Mouse (Mus musculus) layer of hippocampus, adult 18-20 months (tissue): ENCODE results near the gene Pecam1. TPM values are rescaled to one million over a fixed set of nuclear protein-coding genes. Genes with fewer than 3 reads are reported as not detected.
A peak's percentile ranks its signal among the peaks of the same experiment; 100 is the strongest.
"Not testable (repeated sequence)": the region's sequence is repeated elsewhere in the genome, so short reads cannot be mapped to it uniquely, and the experiment has no call there.

Experiments
- DNase-seq, 2 experiments: peaks; one replicate each; pipeline ENCODE4 v3.0.0; 2022; ENCODE audit warnings: low spot score in 2 of 2
- total RNA-seq, 2 experiments: library from RNA; stranded (reverse); gene quantifications; 2 replicates each; pipeline ENCODE4 v1.2.3; 2021

Gene Pecam1
- total RNA-seq, 2 experiments from 2014 or later = 14.3 to 15.8 TPM

DNA sequence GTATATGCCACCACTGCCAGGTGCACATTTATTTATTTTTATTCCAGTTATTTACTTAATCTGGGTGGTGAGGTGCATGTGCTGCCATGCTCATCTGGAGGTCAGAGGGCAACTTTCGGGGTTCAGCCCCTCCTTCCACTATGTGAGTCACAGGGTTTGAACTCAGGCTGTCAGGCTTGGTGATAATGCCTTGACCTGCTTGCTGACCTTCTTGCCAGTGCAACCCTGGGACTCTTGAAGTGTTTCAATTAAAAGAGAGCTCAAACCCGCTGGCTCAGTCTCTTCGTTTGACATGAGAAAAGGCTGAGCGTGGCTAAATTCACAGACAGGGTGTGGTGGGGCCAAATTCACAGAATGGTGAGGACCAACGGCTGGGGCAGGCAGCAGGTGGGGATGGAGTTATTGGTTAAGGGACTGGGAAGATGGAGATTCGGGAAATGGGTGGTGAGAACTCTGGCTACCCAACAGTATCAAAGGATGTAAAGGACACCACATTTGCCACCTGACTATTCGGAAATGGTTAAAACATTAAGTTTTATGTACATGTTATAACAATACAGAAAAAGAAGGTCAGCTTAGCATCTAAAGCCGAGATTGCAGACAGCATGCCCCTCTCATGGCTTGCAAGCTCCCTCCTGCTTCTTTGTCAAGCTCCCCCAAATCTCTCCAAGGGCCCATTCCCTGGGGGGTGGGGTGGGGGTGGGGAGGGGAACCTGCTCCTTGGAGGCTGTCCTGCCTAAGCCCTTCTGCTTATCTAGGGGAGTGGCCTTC, 81.1 kb downstream of the Pecam1 start:
- DNase-seq = no peak

DNA sequence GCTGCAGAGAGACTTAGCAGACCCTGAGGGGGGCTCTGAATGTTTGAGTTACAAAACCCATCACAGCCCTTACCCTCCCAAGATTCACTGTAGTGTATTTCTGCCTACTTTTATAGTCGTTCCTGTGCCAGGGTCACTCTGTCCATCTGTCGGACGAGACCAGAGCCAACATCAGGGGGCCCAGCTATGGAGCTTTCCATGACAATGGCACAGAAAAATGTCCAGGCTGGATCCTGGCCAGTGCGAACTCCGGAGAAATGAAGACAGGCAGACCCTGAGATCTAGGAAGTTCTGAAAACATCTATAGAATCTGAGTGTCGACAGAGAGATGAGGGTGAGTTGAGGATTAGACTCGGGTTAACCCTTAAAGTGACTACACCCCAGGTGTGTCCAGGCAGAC, 82.1 kb downstream of the Pecam1 start:
- DNase-seq = no peak

DNA sequence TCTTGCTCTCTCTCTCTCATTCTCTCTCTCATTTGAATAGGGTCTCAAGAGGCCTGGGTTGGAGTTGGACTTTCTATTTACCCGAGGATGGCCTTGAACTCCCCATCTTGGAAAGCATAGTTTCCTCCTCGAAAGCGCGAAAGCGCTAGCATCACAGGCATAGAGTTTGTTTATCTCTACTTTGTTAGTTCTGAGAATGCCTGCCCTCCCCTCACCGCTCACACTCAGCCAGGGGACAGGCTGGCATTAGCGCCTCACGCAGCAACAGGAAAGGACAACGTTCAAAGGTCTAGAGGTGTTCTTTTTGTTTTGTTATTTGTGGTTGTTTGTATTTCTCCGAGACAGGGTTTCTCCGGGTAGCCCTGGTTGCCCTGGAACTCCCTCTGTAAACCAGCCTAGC, 82.6 kb downstream of the Pecam1 start:
- DNase-seq = no peak

DNA sequence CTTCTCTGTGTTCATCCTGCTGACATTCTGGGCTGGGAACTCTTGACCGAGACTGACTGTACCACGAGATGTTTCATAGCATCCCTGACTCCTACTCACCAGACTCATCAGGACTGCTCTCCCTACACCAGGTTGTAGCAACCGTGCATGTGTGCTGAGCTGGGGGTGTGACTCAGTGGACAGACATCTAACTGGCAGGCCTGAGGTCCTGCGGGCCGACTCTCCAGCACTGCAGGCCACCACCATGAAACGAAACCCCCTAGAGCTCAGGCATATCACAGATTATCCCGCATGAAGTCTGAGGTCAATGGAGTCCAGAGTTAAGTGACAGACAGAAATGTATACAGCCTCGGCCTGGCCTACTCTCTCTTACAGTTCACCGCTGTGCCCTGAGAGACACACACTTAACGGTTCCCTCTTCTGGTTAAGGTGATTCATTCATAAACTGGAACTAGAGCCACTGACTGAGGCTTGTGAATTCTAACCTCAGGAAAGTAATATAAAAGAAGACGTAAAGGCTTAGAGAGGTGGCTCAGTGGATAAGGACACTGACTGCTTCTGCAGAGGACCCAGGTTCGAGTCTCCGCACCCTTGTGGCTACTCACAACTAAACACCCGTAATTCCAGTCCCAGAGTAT, 83.8 kb downstream of the Pecam1 start:
- no peak for DNase-seq

DNA sequence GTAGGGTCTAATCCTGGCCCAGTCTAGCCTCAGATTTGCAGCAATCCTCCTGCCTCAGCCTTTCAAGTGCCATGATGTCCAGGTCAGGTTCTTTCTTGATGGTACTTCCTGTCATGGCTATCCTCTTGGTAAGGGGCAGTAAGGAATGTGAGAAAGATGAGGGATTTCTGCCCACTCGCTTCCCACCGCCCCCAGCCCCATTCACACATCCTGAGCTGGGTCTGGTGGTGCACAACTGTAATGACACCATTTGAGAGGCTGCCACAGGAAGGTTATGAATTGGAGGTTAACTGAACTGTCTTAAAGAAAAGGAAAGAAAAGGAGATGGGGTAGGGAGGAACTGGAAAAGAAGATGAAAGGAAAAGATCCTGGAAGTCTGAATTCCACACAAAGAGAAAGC, 84.6 kb downstream of the Pecam1 start:
- no peak for DNase-seq

DNA sequence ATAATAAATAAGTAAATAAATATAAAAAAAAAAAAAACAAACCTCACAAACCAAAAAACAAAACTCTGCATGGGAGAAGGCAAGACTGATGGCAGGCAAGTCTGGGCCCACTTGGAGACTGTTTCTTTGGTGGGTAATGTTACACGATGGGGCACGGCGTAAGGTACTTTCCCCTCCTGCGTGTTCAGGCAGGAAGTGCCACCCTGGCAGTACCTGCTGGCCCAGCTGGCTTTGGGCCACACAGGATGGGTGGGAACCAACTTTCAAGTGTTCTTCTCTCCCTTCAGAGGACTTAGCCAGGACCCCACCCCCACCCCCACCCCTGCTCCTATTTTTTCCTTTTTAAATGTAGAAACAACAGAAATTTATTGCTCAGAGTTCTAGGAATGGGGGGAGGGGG, 85.1 kb downstream of the Pecam1 start:
- no peak for DNase-seq

DNA sequence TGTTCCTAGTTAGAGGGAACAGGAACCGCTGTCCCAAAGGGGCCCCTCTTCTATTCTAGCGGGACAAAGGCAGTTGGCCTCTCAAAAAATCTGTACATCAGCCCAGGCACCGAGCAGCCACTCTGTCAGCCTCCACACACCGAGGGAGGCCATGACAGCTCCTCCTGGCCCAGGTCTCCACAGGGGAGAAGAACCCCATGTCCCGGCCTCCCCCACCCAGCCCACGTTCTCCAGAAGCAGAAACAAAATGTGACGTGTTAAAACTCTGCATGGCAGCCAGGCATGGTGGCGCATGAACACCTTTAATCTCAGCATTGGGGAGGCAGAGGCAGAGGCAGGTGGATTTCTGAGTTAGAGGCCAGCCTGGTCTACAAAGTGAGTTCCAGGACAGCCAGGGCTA, 85.7 kb downstream of the Pecam1 start:
- no peak for DNase-seq

DNA sequence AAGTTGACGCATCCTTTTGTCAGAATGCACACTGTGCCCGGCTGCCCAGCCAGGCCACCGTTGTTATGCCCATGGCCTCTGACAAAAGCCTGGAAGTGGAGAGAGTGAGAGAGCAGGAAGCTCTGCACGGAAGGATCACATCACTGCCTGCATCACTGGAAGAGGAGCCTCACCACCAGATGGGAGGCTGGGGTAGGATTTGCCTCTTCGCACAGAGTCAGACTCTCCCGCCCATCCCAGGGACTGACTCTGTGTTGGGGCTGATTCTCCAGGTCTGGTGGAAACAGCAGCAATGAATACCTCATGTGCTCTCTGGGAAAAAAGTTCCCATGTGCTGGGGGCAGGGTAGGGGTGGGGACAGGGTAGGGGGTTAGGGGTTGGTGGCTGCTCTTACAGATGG, 86.6 kb downstream of the Pecam1 start:
- DNase-seq = peak in 1 of 2 experiments; percentile 39

DNA sequence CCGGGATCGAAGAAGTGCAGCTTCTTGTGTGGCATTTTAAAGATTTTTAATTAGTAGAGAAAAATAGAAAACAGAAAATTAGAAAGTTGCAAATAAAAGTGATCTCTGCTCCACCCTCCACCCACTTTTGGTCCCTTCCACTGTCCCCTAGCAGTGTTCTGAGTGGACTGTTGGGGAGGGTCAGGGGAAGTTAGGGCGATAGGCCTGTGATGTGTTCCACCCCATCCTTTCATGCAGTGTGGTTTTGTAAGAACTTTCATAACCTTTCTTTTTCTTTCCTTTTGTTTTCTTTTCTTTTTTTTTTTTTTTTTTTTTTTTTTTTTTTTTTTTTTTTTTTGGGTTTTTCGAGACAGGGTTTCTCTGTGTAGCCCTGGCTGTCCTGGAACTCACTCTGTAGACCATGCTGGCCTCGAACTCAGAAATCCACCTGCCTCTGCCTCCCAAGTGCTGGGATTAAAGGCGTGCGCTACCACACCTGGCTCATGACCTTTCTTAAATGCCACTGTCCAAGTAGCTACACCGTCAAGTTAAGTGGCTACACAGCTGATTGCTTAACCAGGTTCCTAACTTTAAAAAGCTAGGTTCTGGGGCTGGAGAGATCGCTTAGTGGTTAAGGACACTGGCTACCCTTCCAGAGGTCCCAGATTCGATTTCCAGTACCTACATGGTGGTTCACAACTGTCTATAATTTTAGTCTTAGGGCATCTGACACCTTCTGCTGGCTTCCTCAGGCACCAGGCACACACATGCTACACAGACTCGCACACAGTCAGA, 87.6 kb downstream of the Pecam1 start:
- DNase-seq = no peak

DNA sequence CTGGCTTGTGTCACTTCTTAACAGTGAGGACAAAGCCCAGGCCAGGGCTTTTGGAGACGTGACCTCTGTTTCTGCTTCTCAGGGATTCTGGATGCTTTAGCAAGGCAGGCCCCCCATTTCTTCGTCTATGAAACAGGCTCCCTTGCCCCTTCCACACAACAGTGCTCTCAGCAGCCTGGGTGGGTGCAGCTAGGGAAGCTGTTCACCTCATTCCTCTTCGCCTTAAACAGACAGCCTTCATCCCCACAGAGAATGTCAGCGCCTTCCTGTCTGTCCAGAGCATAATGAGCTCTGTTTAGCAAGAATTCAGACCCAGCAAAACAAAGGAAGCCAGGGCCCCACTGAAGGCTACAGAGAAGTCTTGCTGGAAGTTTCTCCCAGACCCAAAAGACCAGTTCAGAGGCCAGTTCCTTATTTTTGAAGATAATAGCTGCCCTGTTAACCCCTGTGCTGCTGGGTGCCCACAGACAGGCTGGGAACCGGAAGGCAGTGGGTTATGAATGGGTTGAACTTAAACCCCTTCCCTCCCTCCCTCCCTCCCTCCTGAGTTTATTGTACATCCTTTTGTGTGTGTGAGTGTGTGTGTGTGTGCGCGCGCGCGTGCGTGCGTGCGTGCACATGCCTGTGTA, 89.9 kb downstream of the Pecam1 start:
- no peak for DNase-seq

DNA sequence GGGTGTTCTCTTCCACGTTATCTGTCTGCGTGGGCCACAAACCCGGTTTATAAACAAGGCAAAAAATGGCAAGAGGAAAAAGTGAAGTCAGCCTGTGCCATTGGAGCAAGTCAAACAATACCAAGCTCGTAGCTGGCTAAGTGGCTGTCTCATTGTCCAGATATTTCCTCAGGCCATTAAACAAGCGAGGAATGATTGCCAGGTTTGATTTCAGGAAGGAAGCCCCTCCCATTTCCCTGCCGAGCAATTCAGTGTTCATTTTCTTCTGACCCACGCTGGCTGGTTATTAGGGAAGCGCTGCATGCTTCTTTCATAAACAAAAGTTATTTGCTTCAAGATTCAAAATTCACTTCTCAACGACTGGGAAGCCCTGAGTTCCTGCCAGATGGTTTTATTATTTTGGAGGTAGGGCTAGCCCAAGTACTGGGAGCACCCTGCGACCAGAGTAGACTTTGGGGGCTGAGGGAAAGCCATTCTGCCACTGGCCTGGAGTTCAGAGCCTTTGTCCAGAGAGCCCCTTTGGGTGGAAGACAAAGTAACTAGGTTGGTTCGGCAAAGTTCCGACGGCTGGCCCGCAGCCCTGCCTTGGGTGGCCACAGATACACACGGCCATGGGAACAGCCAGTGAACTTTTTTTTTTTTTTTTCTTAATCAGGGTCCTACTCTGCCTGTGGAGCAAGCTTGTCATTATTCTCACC, 90.7 kb downstream of the Pecam1 start:
- DNase-seq = no peak

DNA sequence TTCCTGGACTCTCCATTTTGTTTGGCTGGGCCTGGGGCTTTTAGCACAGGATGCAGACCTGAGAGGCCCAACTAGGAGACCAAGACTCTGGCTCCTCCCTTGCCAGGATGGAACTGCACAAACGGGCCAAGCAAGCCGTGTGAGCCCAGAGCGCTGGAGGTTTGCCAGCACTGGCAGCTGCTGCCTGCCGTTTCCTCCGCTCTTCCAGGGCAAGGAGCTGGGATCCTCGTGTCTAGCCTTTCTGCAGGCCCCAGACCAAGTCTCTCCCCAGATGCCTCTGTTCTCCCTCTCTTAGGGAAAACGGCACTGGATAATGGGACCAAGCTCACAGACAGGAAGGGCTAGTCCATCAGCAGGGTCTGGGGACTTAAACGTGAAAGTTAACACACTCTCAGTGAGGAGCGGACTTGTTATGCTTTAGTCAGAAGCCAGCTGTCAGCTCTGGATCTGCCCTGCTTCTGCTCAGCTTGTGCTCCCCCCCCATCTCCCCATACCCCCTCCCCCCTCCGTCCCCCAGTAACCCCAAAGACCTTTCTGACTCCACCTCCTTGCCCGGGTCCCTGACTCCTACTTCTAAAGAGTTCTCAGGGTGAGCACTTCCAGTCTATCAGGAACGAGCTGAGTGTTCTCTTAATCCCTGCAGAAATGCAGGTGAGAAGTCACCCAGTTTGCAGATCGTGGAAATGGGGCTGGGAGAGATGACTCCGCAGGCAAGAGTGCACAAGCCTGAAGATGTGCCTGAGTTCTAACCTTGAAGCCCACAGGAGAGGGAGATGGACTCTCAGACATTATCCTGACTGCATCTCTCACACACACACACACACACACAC, 92.2 kb downstream of the Pecam1 start:
- DNase-seq = peak; percentile 51 to 80

DNA sequence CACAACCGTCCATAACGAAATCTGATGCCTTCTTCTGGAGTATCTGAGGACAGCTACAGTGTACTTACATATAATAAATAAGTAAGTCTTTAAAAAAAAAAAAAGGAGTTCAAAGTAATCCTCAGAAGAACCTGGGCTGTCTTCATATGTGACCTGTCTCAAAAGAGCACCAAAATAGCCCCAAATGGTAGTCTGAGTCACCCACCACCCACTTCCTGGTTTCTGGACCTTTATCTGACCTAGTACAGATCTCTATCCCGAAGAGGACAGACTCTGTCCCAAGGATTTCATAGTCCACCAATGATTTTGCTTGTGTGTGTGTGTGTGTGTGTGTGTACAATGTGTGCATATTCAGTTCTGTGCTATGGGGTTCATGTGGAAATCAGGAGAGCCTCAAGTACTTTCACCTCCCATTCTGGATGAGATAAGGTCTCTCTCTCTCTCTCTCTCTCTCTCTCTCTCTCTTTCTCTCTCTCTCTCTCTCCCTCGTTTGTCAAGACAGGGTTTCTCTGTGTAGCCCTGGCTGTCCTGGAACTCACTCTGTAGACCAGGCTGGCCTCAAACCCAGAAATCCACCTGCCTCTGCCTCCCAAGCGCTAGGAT, 93.4 kb downstream of the Pecam1 start:
- not testable (repeated sequence) for DNase-seq

DNA sequence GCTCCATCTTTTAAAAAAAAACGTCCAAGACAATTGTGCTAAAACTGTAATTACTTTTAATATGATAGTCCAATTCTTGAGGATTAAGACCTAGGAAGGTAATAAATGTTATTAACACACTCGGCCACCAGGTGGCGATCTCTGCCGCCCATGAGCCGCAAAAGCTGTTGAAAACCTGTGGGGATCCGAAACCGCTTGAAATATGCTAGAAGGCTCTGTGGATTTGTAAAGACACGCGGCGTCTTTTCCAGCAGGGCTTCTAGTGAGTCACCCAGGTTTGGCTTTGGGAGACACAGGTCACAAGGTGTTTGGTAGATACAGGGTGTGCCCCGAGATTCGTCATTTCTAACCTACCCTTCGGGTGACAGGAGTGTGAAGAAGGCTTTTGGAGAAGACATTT, 102.1 kb downstream of the Pecam1 start:
- peak; percentile 46 to 77 for DNase-seq

DNA sequence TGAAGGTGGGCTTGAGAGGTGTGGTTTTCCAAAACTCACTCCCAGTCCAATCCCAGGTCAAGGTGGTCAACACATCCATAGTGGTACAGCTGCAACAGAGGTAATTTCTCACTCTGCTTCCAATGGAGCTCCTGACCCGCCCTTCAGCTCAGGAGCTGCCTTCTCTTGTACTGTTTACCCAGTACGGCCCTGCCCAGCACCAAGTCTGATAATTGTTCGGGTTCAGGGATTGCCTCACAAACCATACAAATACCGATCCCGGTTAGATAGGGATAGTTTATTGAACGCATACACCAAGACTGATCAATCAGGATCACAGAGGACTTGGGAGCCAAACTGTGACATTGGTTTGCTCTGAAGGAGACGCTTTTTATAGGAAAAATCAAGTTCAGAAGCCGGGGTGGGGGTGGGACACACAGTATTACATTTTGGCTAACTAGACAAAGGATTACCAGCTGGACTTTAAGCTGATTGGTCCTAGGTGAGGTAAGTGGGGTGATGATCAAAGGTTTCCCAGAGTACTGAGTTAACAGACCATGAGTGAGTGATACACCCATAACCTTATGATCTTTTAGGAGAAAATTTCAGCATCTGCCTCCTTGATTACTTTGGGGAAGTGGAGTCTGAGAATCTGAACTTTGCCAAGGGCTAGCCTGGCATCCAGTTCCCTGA, 107.3 kb downstream of the Pecam1 start:
- no peak for DNase-seq

DNA sequence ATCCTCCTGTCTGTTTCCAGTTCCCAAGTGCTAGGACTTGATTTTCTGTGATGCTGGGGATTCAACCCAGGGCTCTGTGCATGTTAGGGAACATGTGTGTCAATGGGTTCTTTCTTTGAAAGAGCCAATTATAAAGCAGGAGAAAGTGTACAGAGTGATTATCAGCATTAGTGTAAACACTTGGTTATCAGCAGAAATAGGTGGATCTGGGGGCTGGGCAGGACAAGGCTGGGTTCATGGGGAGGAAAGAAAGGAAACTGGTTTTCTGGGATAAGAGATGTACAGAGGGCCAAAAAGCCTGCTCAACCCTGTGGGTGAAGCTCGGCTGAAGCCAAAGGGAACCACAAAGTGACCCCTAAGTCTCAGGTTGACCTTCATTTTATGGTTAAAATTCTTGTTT, 108.8 kb downstream of the Pecam1 start:
- DNase-seq = no peak

DNA sequence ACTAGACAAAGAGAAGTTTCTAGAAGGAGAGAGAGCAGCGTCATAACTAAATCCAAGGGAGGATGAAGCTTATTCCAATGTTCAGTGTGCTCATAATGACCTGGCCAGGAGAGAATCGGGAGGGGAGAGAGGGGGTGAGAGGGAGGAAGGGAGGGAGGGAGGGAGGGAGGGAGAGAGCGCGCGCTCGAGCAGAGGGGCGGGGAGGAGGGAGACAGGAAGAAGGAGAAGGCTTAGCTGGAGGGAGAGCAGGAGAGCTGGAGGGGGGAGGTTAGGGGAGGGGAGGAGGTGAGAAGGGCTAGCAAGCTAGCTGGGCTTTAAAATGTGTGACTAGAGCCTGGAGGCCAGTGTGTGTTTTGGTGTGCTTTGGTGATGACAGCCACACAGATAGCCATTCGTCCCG, 110.4 kb downstream of the Pecam1 start:
- no peak for DNase-seq

DNA sequence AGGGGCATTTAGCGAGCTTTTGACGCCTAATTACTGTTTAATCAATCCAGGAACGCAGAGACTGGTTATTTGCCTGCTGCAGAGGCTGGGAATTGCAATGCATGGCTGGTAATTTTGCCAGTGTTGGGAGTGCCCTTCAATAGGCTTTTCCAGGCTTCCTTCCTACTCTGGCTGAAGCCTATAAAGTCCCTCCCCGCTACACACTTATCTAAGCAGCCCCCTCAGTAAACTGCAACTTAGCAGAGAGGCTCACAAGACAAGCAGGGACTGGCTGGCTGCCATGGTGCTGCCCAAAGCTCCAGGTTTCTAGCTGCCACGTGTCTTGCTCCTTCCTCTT, 111.1 kb downstream of the Pecam1 start:
- no peak for DNase-seq

DNA sequence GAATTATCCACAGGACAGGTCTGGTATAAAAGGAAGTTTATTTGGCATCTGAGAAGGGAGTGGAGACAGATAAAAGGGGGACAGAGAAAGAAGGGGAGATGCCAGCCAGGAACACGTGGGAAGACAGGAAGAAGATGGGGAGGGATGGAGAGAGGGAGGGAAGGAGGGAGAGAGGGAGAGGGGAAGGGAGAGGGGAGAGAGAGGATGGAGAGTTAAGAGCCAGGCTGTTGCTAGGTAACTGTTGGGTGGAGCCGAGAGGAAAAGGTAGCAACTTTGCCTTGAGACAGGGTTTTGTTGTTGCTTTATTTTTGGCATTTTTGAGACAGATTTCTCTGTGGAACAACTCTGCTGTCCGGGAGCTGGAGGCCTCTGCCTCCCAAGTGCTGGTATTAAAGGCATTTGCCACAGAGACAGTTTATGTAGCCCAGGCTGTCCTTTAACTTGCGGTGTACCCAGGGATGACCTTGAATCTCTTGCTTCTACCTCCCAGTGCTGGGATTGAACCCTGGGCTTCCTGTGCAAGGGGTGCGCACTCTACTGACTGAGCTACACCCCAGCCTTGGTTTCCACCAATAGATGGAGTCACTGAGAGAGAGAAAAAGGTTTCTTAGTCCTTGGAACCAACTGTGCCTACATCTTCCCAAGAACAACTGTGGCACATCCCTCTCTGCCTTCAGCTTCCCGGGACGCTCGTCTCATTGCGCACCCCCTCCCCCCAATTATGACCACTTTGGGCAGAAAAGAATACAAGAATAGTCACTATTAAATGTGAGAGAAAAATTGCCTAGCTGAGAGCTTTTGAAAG, 111.7 kb downstream of the Pecam1 start:
- no peak for DNase-seq
